Mouse (Mus musculus): ENCODE measurements around the gene Ash1l. TPM values are rescaled to one million over a fixed set of nuclear protein-coding genes. Genes with fewer than 3 reads are reported as not detected.

Gene Ash1l
- polyA plus RNA-seq (2015; fragmentation: Nextera tagmentation; extraction: Ambion mirVana) = 7.4 and 9.0 TPM in 2 replicates

DNA sequence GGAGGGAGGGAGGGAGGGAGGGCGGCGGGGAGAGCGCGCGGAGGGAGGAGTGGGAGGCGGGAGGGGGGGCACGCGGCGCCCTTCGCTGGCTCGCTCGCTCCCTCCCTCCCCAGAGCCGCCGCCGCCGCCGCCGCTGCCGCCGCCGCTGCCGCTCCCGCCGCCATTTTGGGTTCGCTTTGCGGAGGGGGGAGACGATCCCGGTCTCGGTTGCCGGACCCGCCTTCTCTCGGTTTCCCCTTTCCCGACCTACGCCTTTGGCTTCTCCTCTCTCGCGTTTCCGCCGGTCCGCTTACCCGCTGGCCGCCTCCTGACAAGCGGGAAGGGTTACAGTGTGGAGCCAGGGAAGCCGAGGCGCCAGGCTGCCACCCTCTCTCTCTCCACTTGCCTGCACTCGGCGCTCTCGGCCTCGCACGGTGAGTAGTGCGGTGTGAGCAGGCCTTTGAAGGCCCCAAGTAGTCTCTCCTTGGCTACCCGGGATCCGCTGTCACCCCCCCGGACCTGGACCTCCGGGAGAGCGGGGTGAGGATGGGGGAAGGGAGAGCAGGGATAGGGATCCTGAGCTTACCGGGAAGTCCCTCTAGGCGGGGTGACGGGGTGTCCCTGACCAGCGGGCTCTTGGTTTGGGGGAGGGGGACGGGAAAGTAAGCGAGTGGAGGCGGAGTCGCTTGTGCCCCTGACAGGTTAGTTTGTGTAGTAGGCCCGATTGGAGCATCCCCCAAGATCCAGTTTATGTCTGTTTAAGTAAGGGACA, at the start of gene Ash1l, which contains the start of gene Dap3:
Gene Ash1l, plus strand, starts transcription at position 47 of the 751 bp plus-strand sequence.
Gene Dap3, minus strand, starts transcription at position 606 of the 751 bp plus-strand sequence.
- no peaks in the 10 kb centered on the region for H3K9me3 ChIP-seq (ENCODE audit: control insufficient read depth)
- TF ChIP-seq CTCF (IDR thresholded peaks at IDR 0.05; ENCODE audit: low read depth) = peak; percentile 66
- H3K27ac ChIP-seq (ENCODE audit: low read depth, low read length) = peak within 1 kb of the TSS; percentile 99
- H3K4me1 ChIP-seq (replicated peaks; ENCODE audit: control insufficient read depth, insufficient read depth, low read length) = 0 out of 2 replicates have a peak, but pooled peaks cover 7% of the 10 kb centered on the region
- ATAC-seq = peak; percentile 77
- H3K4me3 ChIP-seq (ENCODE audit: low read depth, low read length) = peak within 1 kb of the TSS; percentile 72
- under 1% methylated on average over 40 of the region's 64 CpGs for WGBS
- no peaks in the 10 kb centered on the region for H3K36me3 ChIP-seq (ENCODE audit: control insufficient read depth, insufficient read depth)
- no peaks in the 10 kb centered on the region for H3K27me3 ChIP-seq (replicated peaks; ENCODE audit: control insufficient read depth, insufficient read depth, low read length)
- H3K9ac ChIP-seq (ENCODE audit: low read depth, low read length) = peak within 1 kb of the TSS; percentile 86
- H3K4me2 ChIP-seq (replicated peaks; ENCODE audit: low read depth) = peak within 1 kb of the TSS; percentile 84

DNA sequence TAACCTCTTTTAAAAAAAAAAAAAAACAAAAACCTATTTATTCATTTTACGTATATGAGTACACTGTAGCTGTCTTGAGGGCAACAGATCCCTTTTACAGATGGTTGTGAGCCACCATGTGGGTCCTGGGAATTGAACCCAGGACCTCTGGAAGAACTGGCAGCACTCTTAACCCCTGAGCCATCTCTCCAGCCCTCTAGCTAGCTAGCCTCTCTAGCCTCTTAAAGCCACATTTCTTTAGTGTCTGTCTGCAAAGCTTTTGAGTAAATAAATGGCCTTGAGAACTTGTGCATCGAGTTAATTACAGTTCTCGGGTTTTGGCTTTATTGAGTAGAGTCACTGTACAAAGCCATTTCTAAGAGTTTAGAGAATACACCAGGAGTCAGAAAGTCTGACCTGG, 45.6 kb upstream of the Ash1l start:
- Histone ChIP-seq H3K4me1 (replicated peaks; ENCODE audit: control insufficient read depth, insufficient read depth, low read length) (no peaks in the 10 kb centered on the region), H3K27ac (ENCODE audit: low read depth, low read length) (no peak overlapping the region), H3K4me3 (ENCODE audit: low read depth, low read length) (no peak overlapping the region), H3K9me3 (ENCODE audit: control insufficient read depth) (no peaks in the 10 kb centered on the region), H3K9ac (ENCODE audit: low read depth, low read length) (no peak overlapping the region), H3K36me3 (ENCODE audit: control insufficient read depth, insufficient read depth) (peaks cover 86% of the 10 kb centered on the region), H3K27me3 (replicated peaks; ENCODE audit: control insufficient read depth, insufficient read depth, low read length) (no peaks in the 10 kb centered on the region), H3K4me2 (replicated peaks; ENCODE audit: low read depth) (no peak overlapping the region)
- 86% methylated on average over 3 of the region's 3 CpGs for WGBS
- no peak for ATAC-seq
- TF ChIP-seq CTCF (IDR thresholded peaks at IDR 0.05; ENCODE audit: low read depth) = no peak

DNA sequence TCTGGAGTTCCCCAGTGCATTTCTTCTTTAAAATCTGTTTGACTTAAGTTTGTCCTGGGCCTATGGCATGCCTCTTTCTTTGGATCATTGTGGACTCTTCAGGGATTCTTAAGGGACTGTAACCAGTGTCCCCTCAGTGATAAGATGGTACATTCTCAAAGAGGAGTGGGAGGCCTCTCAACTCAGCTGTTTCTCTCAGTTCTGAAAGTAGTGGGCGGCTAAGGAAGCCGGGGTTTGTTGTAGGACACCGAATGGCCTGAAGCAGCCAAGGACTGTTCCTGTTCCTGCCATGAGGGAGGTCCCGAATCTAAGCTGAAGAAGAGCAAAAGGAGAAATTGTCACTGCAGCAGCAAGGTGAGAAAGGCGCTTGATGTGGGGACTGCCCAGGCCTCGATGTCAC, 45.2 kb upstream of the Ash1l start:
- no peaks in the 10 kb centered on the region for H3K9me3 ChIP-seq (ENCODE audit: control insufficient read depth)
- H3K36me3 ChIP-seq (ENCODE audit: control insufficient read depth, insufficient read depth) = peaks cover 90% of the 10 kb centered on the region
- no peak overlapping the region for H3K27ac ChIP-seq (ENCODE audit: low read depth, low read length)
- H3K4me3 ChIP-seq (ENCODE audit: low read depth, low read length) = no peak overlapping the region
- H3K4me1 ChIP-seq (replicated peaks; ENCODE audit: control insufficient read depth, insufficient read depth, low read length) = no peaks in the 10 kb centered on the region
- H3K4me2 ChIP-seq (replicated peaks; ENCODE audit: low read depth) = no peak overlapping the region
- no peak for TF ChIP-seq CTCF (IDR thresholded peaks at IDR 0.05; ENCODE audit: low read depth)
- WGBS = 85% methylated on average over 6 of the region's 6 CpGs
- H3K27me3 ChIP-seq (replicated peaks; ENCODE audit: control insufficient read depth, insufficient read depth, low read length) = no peaks in the 10 kb centered on the region
- no peak overlapping the region for H3K9ac ChIP-seq (ENCODE audit: low read depth, low read length)
- no peak for ATAC-seq

DNA sequence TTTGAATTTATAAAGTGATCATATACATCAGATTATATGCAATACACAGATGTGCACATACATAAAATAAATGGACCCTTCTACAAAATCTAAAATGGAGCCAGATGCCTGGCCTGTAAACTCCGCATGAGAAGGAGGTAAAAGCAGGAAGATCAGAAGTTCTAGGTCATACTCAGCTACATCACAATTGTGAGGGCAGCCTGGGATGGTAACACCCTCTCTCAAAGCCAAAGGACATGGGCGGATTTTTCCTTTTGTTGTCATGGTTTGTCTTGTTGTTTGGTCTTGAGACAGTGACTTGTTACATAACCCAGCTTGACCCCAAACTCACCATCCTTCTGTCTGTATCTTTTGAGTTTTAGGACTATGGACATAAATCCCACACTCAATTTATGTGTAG, 44.7 kb upstream of the Ash1l start:
- Histone ChIP-seq H3K4me1 (replicated peaks; ENCODE audit: control insufficient read depth, insufficient read depth, low read length) (no peaks in the 10 kb centered on the region), H3K27ac (ENCODE audit: low read depth, low read length) (no peak overlapping the region), H3K4me3 (ENCODE audit: low read depth, low read length) (no peak overlapping the region), H3K4me2 (replicated peaks; ENCODE audit: low read depth) (no peak overlapping the region), H3K9me3 (ENCODE audit: control insufficient read depth) (no peaks in the 10 kb centered on the region), H3K9ac (ENCODE audit: low read depth, low read length) (no peak overlapping the region), H3K27me3 (replicated peaks; ENCODE audit: control insufficient read depth, insufficient read depth, low read length) (no peaks in the 10 kb centered on the region), H3K36me3 (ENCODE audit: control insufficient read depth, insufficient read depth) (peaks cover 95% of the 10 kb centered on the region)
- no peak for TF ChIP-seq CTCF (IDR thresholded peaks at IDR 0.05; ENCODE audit: low read depth)
- WGBS = 94% methylated on average over 2 of the region's 2 CpGs
- no peak for ATAC-seq

DNA sequence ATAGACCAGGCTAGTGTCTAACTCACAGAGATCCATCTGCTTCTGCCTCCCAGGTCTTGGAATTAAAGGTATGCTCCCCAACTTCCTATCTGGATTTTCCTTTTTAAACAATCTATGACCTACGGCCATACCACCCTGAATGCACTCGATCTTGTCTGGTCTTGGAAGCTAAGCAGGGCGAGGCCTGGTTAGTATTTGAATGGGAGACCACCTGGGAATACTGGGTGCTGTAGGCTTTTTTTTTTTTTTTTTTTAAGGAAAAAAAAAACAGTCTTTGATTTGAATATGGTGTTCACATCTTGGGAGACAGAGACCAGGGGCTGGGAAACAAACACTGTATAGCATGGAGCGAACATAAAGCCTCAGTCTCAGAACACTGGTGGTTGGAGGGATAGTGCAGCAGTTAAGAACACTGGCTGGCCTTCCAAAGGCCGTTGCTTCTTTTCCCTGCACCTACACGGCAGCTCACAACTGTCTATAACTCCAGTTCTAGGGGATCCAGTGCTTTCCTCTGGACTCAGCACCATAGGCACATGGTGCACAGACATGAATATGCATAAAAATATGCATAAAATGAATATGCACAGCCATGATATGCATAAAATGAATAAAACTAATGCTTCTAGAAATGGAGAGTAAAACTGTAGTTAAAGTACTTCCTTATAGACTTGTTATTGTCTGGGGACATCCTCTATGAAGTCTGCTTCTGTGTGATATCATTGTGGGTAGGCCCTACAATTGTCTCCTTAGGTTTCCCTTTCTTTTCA, 43.8 kb upstream of the Ash1l start:
- Histone ChIP-seq H3K36me3 (ENCODE audit: control insufficient read depth, insufficient read depth) (peaks cover 99% of the 10 kb centered on the region), H3K27ac (ENCODE audit: low read depth, low read length) (no peak overlapping the region), H3K9me3 (ENCODE audit: control insufficient read depth) (no peaks in the 10 kb centered on the region), H3K4me1 (replicated peaks; ENCODE audit: control insufficient read depth, insufficient read depth, low read length) (no peaks in the 10 kb centered on the region), H3K4me2 (replicated peaks; ENCODE audit: low read depth) (no peak overlapping the region), H3K27me3 (replicated peaks; ENCODE audit: control insufficient read depth, insufficient read depth, low read length) (no peaks in the 10 kb centered on the region), H3K9ac (ENCODE audit: low read depth, low read length) (no peak overlapping the region), H3K4me3 (ENCODE audit: low read depth, low read length) (no peak overlapping the region)
- TF ChIP-seq CTCF (IDR thresholded peaks at IDR 0.05; ENCODE audit: low read depth) = no peak
- whole genome bisulfite sequencing = 79% methylated on average over 6 of the region's 6 CpGs
- ATAC-seq = no peak

DNA sequence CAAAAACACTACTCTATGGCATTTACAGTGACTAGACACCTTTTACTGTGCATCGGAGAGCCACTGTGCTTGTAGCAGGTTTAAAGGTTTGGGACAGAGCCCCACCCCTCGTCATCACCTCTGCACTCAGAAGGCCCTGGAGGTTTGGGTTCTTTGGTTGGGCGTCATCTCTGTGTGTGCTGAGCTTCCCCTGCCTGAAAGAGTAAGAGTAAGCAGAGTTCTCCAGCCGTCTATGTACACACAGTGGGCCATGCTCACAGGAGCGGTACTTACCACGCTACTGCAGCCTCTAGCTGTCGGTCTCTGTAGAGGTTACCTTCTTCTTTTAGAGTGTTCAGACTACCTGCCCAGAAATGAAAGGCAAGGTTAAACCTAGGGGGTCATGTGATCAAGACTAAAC, 37.8 kb upstream of the Ash1l start:
- 89% methylated on average over 7 of the region's 7 CpGs for WGBS
- Histone ChIP-seq H3K4me3 (ENCODE audit: low read depth, low read length) (no peak overlapping the region), H3K36me3 (ENCODE audit: control insufficient read depth, insufficient read depth) (peaks cover 39% of the 10 kb centered on the region)

More for the DNA sequence above, 37.8 kb upstream of the Ash1l start:
- H3K4me2 ChIP-seq (replicated peaks; ENCODE audit: low read depth) = no peak overlapping the region
- H3K9me3 ChIP-seq (ENCODE audit: control insufficient read depth) = no peaks in the 10 kb centered on the region
- 0 out of 2 replicates have a peak, but pooled peaks cover 2% of the 10 kb centered on the region for H3K4me1 ChIP-seq (replicated peaks; ENCODE audit: control insufficient read depth, insufficient read depth, low read length)
- no peak overlapping the region for H3K9ac ChIP-seq (ENCODE audit: low read depth, low read length)
- H3K27me3 ChIP-seq (replicated peaks; ENCODE audit: control insufficient read depth, insufficient read depth, low read length) = no peaks in the 10 kb centered on the region
- TF ChIP-seq CTCF (IDR thresholded peaks at IDR 0.05; ENCODE audit: low read depth) = no peak
- ATAC-seq = no peak
- no peak overlapping the region for H3K27ac ChIP-seq (ENCODE audit: low read depth, low read length)
